Mouse (Mus musculus): ENCODE measurements at regions not wholly inside any gene's neighbourhood (a gene's known extent, or its start where the extent isn't known, plus 50 kb on each side); places are given as distances from the start of the nearest gene placed in this dataset.

- Histone ChIP-seq H3K36me3 (ENCODE audit: control insufficient read depth, insufficient read depth, low read length) (no peaks in the 10 kb centered on the region), H3K4me1 (ENCODE audit: control insufficient read depth, insufficient read depth, low read length) (no peaks in the 10 kb centered on the region), H3K9me3 (ENCODE audit: control insufficient read depth, low read length) (no peaks in the 10 kb centered on the region), H3K9ac (ENCODE audit: low read length) (no peak overlapping the region), H3K27ac (ENCODE audit: low read depth, low read length) (no peak overlapping the region), H3K4me3 (ENCODE audit: low read depth, low read length) (no peak overlapping the region), H3K27me3 (ENCODE audit: control insufficient read depth, insufficient read depth, low read length) (no peaks in the 10 kb centered on the region), H3K4me2 (no peak overlapping the region)
- 47% methylated on average over 6 of the region's 6 CpGs for WGBS
- DNase-seq (ENCODE audit: low spot score, missing footprints) (no peak), ATAC-seq (ENCODE audit: low FRiP score) (peak; percentile 33; the same call in 1 of the 2 replicates)
Observed at GRCm38 (mm10) chr6:117105182-117105589, 63.1 kb upstream of the Cxcl12 start.

GRCm38 (mm10) chr6:117110291-117110690, 58.0 kb upstream of the Cxcl12 start:
- H3K9me3 ChIP-seq (ENCODE audit: control insufficient read depth, low read length), result no peaks in the 10 kb centered on the region
- no peaks in the 10 kb centered on the region for H3K27me3 ChIP-seq (ENCODE audit: control insufficient read depth, insufficient read depth, low read length)
- H3K4me1 ChIP-seq (ENCODE audit: control insufficient read depth, insufficient read depth, low read length), result no peaks in the 10 kb centered on the region
- no peak overlapping the region for H3K9ac ChIP-seq (ENCODE audit: low read length)
- DNase-seq (ENCODE audit: low spot score, missing footprints), result no peak
- ATAC-seq (ENCODE audit: low FRiP score), result no peak
- no peaks in the 10 kb centered on the region for H3K36me3 ChIP-seq (ENCODE audit: control insufficient read depth, insufficient read depth, low read length)
- WGBS, result 69% methylated on average over 3 of the region's 3 CpGs
- no peak overlapping the region for H3K4me2 ChIP-seq
- H3K4me3 ChIP-seq (ENCODE audit: low read depth, low read length), result no peak overlapping the region
- H3K27ac ChIP-seq (ENCODE audit: low read depth, low read length), result no peak overlapping the region

- ATAC-seq (ENCODE audit: low FRiP score) (no peak; the same call in 1 of the 2 replicates), DNase-seq (ENCODE audit: low spot score, missing footprints) (no peak)
- Histone ChIP-seq H3K4me2 (no peak overlapping the region), H3K4me3 (ENCODE audit: low read depth, low read length) (no peak overlapping the region), H3K36me3 (ENCODE audit: control insufficient read depth, insufficient read depth, low read length) (no peaks in the 10 kb centered on the region), H3K27ac (ENCODE audit: low read depth, low read length) (no peak overlapping the region), H3K9ac (ENCODE audit: low read length) (no peak overlapping the region), H3K27me3 (ENCODE audit: control insufficient read depth, insufficient read depth, low read length) (no peaks in the 10 kb centered on the region), H3K9me3 (ENCODE audit: control insufficient read depth, low read length) (no peaks in the 10 kb centered on the region), H3K4me1 (ENCODE audit: control insufficient read depth, insufficient read depth, low read length) (no peaks in the 10 kb centered on the region)
- 83% methylated on average over 8 of the region's 8 CpGs for WGBS
Observed at GRCm38 (mm10) chr6:117114859-117115258, 53.5 kb upstream of the Cxcl12 start.

- H3K27me3 ChIP-seq (ENCODE audit: control insufficient read depth, insufficient read depth, low read length), result no peaks in the 10 kb centered on the region
- no peak for ATAC-seq (ENCODE audit: low FRiP score)
Observed at GRCm38 (mm10) chr6:117118081-117118480, 50.3 kb upstream of the Cxcl12 start.

More at GRCm38 (mm10) chr6:117118081-117118480, 50.3 kb upstream of the Cxcl12 start:
- Histone ChIP-seq H3K36me3 (ENCODE audit: control insufficient read depth, insufficient read depth, low read length) (no peaks in the 10 kb centered on the region), H3K4me2 (no peak overlapping the region), H3K9me3 (ENCODE audit: control insufficient read depth, low read length) (no peaks in the 10 kb centered on the region), H3K27ac (ENCODE audit: low read depth, low read length) (no peak overlapping the region), H3K9ac (ENCODE audit: low read length) (no peak overlapping the region), H3K4me1 (ENCODE audit: control insufficient read depth, insufficient read depth, low read length) (no peaks in the 10 kb centered on the region), H3K4me3 (ENCODE audit: low read depth, low read length) (no peak overlapping the region)
- no peak for DNase-seq (ENCODE audit: low spot score, missing footprints)
- 90% methylated on average over 3 of the region's 3 CpGs for WGBS

Data from midbrain, embryonic 11.5 days (tissue).